Mouse (Mus musculus) frontal cortex, postnatal 10 days (tissue): ENCODE measurements around the gene Olfr547.

Experiments
- DNase-seq, 2 experiments: peaks; one replicate each; pipeline ENCODE4 v3.0.0; 2022; ENCODE audit warnings: low spot score in 2 of 2, mixed read lengths in 1 of 2

The Olfr547 gene

GRCm38 (mm10) chr7:102566219-102566618 is 31.7 kb downstream of the Olfr547 start:
- no peak for DNase-seq

- no peak for DNase-seq
Measured at GRCm38 (mm10) chr7:102571142-102571541, 36.6 kb downstream of the Olfr547 start, which contains the start of gene Olfr550. Olfr550 (plus strand) TSS chr7:102571442.

GRCm38 (mm10) chr7:102573174-102573830 is 38.8 kb downstream of the Olfr547 start:
- no peak for DNase-seq

GRCm38 (mm10) chr7:102575998-102576397 is 41.4 kb downstream of the Olfr547 start:
- DNase-seq = no peak
